Mouse (Mus musculus): ENCODE data around the gene Tbc1d7. TPM values are rescaled to one million over a fixed set of nuclear protein-coding genes. Genes with fewer than 3 reads are reported as not detected.

Tbc1d7 gene
- 62.8 and 73.2 TPM in 2 replicates for polyA plus RNA-seq (2016; fragmentation: Nextera tagmentation; extraction: Ambion mirVana)

- H3K9me3 ChIP-seq = no peaks in the 10 kb centered on the region
- under 1% methylated on average over 48 of the region's 48 CpGs for WGBS
These were observed at the start of gene Tbc1d7 for GRCm38 (mm10) chr13:43171020-43171710. Gene Tbc1d7 (minus strand): TSS chr13:43171501.

GRCm38 (mm10) chr13:43220635-43221034 is 49.3 kb upstream of the Tbc1d7 start:
- WGBS = 84% methylated on average over 1 of the region's 1 CpGs
- Histone ChIP-seq H3K27ac (no peak overlapping the region), H3K27me3 (ENCODE audit: insufficient read depth, poor library complexity, severe bottlenecking) (no peaks in the 10 kb centered on the region), H3K36me3 (no peaks in the 10 kb centered on the region), H3K9me3 (0 out of 2 replicates have a peak, but pooled peaks cover 2% of the 10 kb centered on the region), H3K4me1 (replicated peaks) (peaks cover 12% of the 10 kb centered on the region), H3K4me3 (no peak overlapping the region)
- DNase-seq (ENCODE audit: low spot score) = no peak

More at GRCm38 (mm10) chr13:43171020-43171710, at the start of gene Tbc1d7:
- DNase-seq (ENCODE audit: low spot score) = peak; percentile 98
- Histone ChIP-seq H3K4me1 (replicated peaks) (peaks cover 13% of the 10 kb centered on the region), H3K4me3 (peak within 1 kb of the TSS; percentile 78), H3K36me3 (peaks cover 16% of the 10 kb centered on the region; the same call in 1 of the 2 replicates), H3K27ac (peak within 1 kb of the TSS; percentile 92), H3K27me3 (ENCODE audit: insufficient read depth, poor library complexity, severe bottlenecking) (no peaks in the 10 kb centered on the region)

- Histone ChIP-seq H3K27ac (no peak overlapping the region), H3K4me1 (replicated peaks) (peaks cover 21% of the 10 kb centered on the region), H3K4me3 (no peak overlapping the region), H3K27me3 (ENCODE audit: insufficient read depth, poor library complexity, severe bottlenecking) (no peaks in the 10 kb centered on the region), H3K36me3 (no peaks in the 10 kb centered on the region), H3K9me3 (no peaks in the 10 kb centered on the region)
- DNase-seq (ENCODE audit: low spot score) = no peak
- WGBS = 75% methylated on average over 4 of the region's 4 CpGs
These were observed 47.5 kb upstream of the Tbc1d7 start for GRCm38 (mm10) chr13:43218764-43219163.

GRCm38 (mm10) chr13:43218284-43218683 is 47.0 kb upstream of the Tbc1d7 start:
- Histone ChIP-seq H3K27me3 (ENCODE audit: insufficient read depth, poor library complexity, severe bottlenecking) (no peaks in the 10 kb centered on the region), H3K27ac (no peak overlapping the region; the same call in 1 of the 2 replicates), H3K9me3 (no peaks in the 10 kb centered on the region), H3K36me3 (no peaks in the 10 kb centered on the region), H3K4me1 (replicated peaks) (peaks cover 21% of the 10 kb centered on the region), H3K4me3 (no peak overlapping the region)
- DNase-seq (ENCODE audit: low spot score) = no peak
- 76% methylated on average over 4 of the region's 4 CpGs for WGBS

- 78% methylated on average over 4 of the region's 4 CpGs for WGBS
- Histone ChIP-seq H3K27ac (no peak overlapping the region), H3K9me3 (no peaks in the 10 kb centered on the region), H3K4me1 (replicated peaks) (peaks cover 21% of the 10 kb centered on the region), H3K36me3 (no peaks in the 10 kb centered on the region), H3K27me3 (ENCODE audit: insufficient read depth, poor library complexity, severe bottlenecking) (no peaks in the 10 kb centered on the region), H3K4me3 (no peak overlapping the region)
- DNase-seq (ENCODE audit: low spot score) = no peak
These were observed 46.4 kb upstream of the Tbc1d7 start for GRCm38 (mm10) chr13:43217686-43218085.

GRCm38 (mm10) chr13:43217059-43217458 is 45.8 kb upstream of the Tbc1d7 start:
- Histone ChIP-seq H3K4me1 (replicated peaks) (peaks cover 24% of the 10 kb centered on the region), H3K36me3 (no peaks in the 10 kb centered on the region), H3K27me3 (ENCODE audit: insufficient read depth, poor library complexity, severe bottlenecking) (no peaks in the 10 kb centered on the region), H3K9me3 (no peaks in the 10 kb centered on the region), H3K4me3 (no peak overlapping the region), H3K27ac (no peak overlapping the region)
- no peak for DNase-seq (ENCODE audit: low spot score)
- WGBS = 85% methylated on average over 8 of the region's 8 CpGs

- Histone ChIP-seq H3K27me3 (ENCODE audit: insufficient read depth, poor library complexity, severe bottlenecking) (no peaks in the 10 kb centered on the region), H3K4me3 (no peak overlapping the region), H3K9me3 (no peaks in the 10 kb centered on the region), H3K36me3 (no peaks in the 10 kb centered on the region), H3K27ac (0 out of 2 replicates have a peak overlapping the region, but pooled peaks have one; percentile 53), H3K4me1 (replicated peaks) (peaks cover 24% of the 10 kb centered on the region)
- no peak for DNase-seq (ENCODE audit: low spot score)
- 75% methylated on average over 9 of the region's 9 CpGs for WGBS
These were observed 44.8 kb upstream of the Tbc1d7 start for GRCm38 (mm10) chr13:43215994-43216706.

- 15% methylated on average over 19 of the region's 19 CpGs for WGBS
- peak overlapping the region; percentile 18; the same call in 1 of the 2 replicates for H3K4me3 ChIP-seq
- no peaks in the 10 kb centered on the region for H3K27me3 ChIP-seq (ENCODE audit: insufficient read depth, poor library complexity, severe bottlenecking)
- H3K27ac ChIP-seq = peak overlapping the region; percentile 53; the same call in 1 of the 2 replicates
- no peaks in the 10 kb centered on the region for H3K36me3 ChIP-seq
- no peak for DNase-seq (ENCODE audit: low spot score)
- peaks cover 28% of the 10 kb centered on the region for H3K4me1 ChIP-seq (replicated peaks)
- no peaks in the 10 kb centered on the region for H3K9me3 ChIP-seq
These were observed 44.1 kb upstream of the Tbc1d7 start for GRCm38 (mm10) chr13:43215144-43215993.

GRCm38 (mm10) chr13:43212338-43212737 is 41.0 kb upstream of the Tbc1d7 start:
- Histone ChIP-seq H3K4me3 (no peak overlapping the region), H3K4me1 (replicated peaks) (peaks cover 33% of the 10 kb centered on the region), H3K27me3 (ENCODE audit: insufficient read depth, poor library complexity, severe bottlenecking) (no peaks in the 10 kb centered on the region; the same call in 1 of the 2 replicates), H3K36me3 (no peaks in the 10 kb centered on the region), H3K27ac (no peak overlapping the region), H3K9me3 (no peaks in the 10 kb centered on the region)
- DNase-seq (ENCODE audit: low spot score) = no peak
- WGBS = 62% methylated on average over 7 of the region's 7 CpGs

- WGBS = 88% methylated on average over 5 of the region's 5 CpGs
- H3K4me1 ChIP-seq (replicated peaks) = peaks cover 30% of the 10 kb centered on the region
- no peak for DNase-seq (ENCODE audit: low spot score)
These were observed 39.7 kb upstream of the Tbc1d7 start for GRCm38 (mm10) chr13:43210956-43211355.

GRCm38 (mm10) chr13:43209560-43209959 is 38.3 kb upstream of the Tbc1d7 start:
- Histone ChIP-seq H3K4me3 (no peak overlapping the region), H3K4me1 (replicated peaks) (peaks cover 18% of the 10 kb centered on the region), H3K36me3 (no peaks in the 10 kb centered on the region), H3K9me3 (no peaks in the 10 kb centered on the region), H3K27me3 (ENCODE audit: insufficient read depth, poor library complexity, severe bottlenecking) (no peaks in the 10 kb centered on the region; the same call in none of the 2 replicates), H3K27ac (no peak overlapping the region)
- DNase-seq (ENCODE audit: low spot score) = no peak
- WGBS = 78% methylated on average over 5 of the region's 5 CpGs

More at GRCm38 (mm10) chr13:43210956-43211355, 39.7 kb upstream of the Tbc1d7 start:
- H3K27ac ChIP-seq = no peak overlapping the region
- H3K27me3 ChIP-seq (ENCODE audit: insufficient read depth, poor library complexity, severe bottlenecking) = no peaks in the 10 kb centered on the region; the same call in none of the 2 replicates
- H3K4me3 ChIP-seq = no peak overlapping the region
- H3K9me3 ChIP-seq = no peaks in the 10 kb centered on the region
- no peaks in the 10 kb centered on the region for H3K36me3 ChIP-seq

- no peaks in the 10 kb centered on the region for H3K9me3 ChIP-seq
- DNase-seq (ENCODE audit: low spot score) = no peak
These were observed 37.7 kb upstream of the Tbc1d7 start for GRCm38 (mm10) chr13:43208914-43209439.

More at GRCm38 (mm10) chr13:43208914-43209439, 37.7 kb upstream of the Tbc1d7 start:
- Histone ChIP-seq H3K27ac (no peak overlapping the region), H3K4me1 (replicated peaks) (peaks cover 18% of the 10 kb centered on the region), H3K27me3 (ENCODE audit: insufficient read depth, poor library complexity, severe bottlenecking) (no peaks in the 10 kb centered on the region; the same call in none of the 2 replicates), H3K4me3 (no peak overlapping the region), H3K36me3 (no peaks in the 10 kb centered on the region)
- 48% methylated on average over 16 of the region's 16 CpGs for WGBS

Measured in hindbrain, embryonic 10.5 days (tissue).